Mouse (Mus musculus) fibroblast of lung, adult 2 months (primary cell): ENCODE measurements around the gene Spint2.

Source experiments
- DNase-seq: peaks from one replicate; pipeline ENCODE4 v3.0.0-alpha.2; 2011; ENCODE audit warnings: low read depth

The Spint2 gene

GRCm38 (mm10) chr7:29279261-29279660, 2.5 kb downstream of the Spint2 start:
- no peak for DNase-seq

DNA sequence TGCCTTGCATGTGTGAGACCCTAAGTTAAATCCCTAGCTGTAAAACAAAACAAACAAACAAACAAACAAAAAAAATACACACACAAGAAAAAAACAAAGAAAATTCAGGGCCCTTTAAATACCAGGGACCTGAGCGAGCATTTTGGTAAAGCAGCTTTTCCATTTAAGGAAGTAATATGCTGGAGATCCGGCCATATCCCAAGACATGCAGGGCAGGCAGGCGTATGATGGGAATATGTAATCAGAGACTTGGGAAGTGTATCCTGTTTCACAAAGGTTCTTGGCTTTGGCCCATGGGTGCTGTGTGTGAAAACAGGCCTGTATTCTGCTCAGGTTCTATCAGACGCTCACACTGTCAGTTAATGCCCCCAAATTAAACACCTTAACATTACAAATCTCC, 4.2 kb downstream of the Spint2 start:
- DNase-seq: no peak

- DNase-seq: no peak
These were observed 5.0 kb downstream of the Spint2 start for GRCm38 (mm10) chr7:29276715-29277114.

GRCm38 (mm10) chr7:29271687-29272465, 9.8 kb downstream of the Spint2 start:
- DNase-seq: no peak

DNA sequence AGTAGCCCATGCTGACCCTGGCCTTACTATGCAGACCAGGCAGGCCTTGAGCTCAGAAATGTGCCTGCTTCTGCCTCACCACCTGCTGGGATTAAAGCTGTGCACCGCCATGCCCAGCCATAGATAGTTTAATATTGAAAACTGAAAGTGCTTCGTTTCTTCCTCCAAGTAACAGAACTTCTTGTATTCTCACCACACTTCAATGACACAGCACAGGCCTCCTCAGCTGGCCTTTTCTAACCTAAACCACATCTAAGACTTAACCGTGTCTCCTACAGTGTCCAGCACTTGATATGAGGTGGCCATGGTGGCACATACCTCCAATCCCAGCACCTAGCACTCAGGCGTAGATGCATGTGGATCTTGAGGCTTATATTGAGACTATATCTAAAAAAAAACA, 11.3 kb downstream of the Spint2 start:
- no peak for DNase-seq

DNA sequence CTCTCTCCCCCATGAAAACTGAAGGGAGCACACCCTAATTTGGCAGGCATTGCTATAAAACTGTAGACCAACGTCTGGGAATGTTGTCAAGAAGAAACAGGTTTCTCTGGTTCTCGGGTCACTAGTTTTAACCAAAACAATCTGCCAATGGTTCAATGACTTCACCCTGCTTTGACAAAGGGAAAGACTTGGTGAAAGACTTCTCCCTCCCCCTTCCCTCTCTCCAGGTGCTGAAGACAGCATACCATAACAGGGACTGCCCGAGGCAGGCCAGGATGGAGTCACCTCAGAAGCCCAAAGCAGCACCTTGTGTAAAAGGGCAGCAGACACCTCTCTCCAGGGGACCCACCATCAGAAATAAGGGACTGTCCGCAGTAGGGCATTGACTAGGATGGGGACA, 14.8 kb downstream of the Spint2 start:
- DNase-seq: no peak

- no peak for DNase-seq
These were observed 16.1 kb downstream of the Spint2 start for GRCm38 (mm10) chr7:29265636-29266035.

DNA sequence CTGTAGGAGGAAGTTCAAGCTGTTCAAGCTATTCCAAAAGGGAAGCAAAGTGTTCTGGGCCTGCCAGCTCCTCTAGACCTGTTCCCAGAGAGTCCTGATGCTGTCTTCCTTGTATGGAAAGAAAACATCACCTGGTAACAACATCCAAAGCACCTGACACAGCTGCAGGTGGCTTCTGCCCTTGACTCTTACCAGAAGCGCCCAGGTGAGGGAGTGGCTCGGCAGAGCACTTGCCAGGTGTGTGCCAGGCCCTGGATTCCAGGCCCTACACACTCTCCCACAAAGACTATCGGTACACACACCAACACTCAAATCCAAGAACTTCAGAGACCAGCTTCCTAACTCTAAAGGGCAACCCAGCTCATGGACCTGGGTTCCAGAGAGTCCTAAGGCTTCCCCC, 17.9 kb downstream of the Spint2 start:
- no peak for DNase-seq

- no peak for DNase-seq
These were observed 19.6 kb downstream of the Spint2 start for GRCm38 (mm10) chr7:29262151-29262550.

GRCm38 (mm10) chr7:29259781-29260730, 21.7 kb downstream of the Spint2 start:
- no peak for DNase-seq

DNA sequence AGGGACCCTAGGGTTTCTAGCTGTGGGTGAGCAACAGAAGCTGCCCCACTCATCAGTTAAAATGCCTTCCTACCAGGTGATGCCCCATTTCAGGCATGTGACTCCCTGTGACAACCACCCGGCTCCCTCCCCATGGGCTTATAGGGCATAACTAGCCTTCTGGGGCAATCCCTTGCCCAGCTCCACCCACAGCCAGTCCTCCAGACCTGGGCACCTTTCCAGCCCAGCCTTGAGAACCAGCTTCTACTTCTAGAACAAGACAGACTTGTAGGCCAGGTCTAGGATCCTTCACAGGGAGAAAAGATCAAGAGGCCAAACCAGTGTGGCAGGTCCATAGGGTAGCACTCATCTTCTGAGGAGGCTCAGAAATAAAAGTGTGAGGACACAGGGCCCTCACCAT, 24.3 kb downstream of the Spint2 start:
- DNase-seq: no peak

- no peak for DNase-seq
These were observed 25.8 kb downstream of the Spint2 start for GRCm38 (mm10) chr7:29255875-29256274.

GRCm38 (mm10) chr7:29253842-29254241, 27.9 kb downstream of the Spint2 start:
- no peak for DNase-seq

GRCm38 (mm10) chr7:29251166-29251565, 30.5 kb downstream of the Spint2 start:
- no peak for DNase-seq

DNA sequence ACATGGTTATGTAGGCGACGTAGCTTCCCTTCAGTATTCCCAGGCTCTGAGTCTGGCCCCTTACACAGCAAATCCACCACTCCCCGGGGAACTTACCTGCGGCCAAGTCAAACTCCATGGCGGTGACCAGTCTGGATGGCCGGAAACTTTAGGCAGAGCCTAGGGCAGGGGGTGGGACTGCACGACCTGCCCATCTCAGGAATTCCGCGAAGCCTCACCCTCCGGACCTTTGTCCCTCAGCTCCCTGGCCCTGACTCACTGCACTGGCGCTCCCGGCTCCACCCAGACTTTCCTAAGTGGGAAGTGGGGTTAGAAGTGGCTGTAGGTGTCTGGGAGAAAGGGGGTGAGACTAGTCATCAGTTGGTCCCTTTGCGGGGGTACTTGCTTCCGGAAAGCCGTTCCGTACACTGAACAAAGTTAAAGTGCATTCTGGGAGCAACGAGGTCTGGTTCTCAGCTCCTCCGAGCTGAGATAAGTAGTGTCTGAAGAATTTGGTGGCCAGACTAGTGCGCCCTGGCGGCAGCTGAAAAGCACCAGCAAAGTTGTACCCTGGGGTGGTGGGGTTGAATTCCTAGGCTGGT, 33.4 kb downstream of the Spint2 start, which contains the start of gene 2200002D01Rik:
TSS of gene 2200002D01Rik (minus strand) at position 206 of the 581 bp plus-strand sequence.
- DNase-seq: no peak

DNA sequence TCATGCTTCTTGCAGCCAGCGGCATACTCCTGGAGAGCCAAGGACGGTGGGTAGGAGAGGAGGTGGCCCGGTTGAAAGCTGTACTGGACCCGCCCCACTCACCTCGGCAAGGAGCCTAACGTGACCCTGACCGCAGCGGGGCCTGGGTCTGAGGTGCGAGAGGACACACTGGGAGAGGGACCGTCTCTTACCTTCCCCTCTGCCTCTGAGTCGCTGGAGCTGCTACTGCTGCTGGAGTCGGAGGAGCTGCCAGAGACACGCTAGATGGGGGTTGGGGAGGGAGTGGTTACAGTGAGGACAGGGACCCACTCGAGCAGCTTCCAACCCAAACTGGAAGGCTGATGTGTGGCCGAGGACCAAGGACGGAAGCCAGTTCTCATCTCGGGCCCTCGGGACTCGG, 34.0 kb downstream of the Spint2 start:
- DNase-seq: no peak

DNA sequence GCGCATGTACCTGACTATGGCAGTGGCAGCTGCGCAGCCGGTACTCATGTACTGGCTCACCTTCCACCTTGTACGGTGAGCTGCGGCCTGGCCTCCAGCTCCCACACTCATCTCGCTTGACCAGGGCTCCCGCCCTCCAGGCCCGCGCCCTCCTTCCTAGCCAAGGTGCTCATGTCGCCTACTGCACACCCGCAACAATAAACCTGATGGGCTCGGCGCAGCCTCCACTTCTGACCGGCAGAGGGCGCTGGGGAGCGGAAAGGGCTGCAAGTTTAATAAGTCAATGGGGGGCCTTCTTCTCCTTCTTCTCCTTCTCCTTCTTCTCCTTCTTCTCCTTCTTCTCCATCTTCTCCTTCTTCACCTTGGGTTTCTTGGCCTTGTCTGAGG, 34.4 kb downstream of the Spint2 start:
- DNase-seq: no peak

DNA sequence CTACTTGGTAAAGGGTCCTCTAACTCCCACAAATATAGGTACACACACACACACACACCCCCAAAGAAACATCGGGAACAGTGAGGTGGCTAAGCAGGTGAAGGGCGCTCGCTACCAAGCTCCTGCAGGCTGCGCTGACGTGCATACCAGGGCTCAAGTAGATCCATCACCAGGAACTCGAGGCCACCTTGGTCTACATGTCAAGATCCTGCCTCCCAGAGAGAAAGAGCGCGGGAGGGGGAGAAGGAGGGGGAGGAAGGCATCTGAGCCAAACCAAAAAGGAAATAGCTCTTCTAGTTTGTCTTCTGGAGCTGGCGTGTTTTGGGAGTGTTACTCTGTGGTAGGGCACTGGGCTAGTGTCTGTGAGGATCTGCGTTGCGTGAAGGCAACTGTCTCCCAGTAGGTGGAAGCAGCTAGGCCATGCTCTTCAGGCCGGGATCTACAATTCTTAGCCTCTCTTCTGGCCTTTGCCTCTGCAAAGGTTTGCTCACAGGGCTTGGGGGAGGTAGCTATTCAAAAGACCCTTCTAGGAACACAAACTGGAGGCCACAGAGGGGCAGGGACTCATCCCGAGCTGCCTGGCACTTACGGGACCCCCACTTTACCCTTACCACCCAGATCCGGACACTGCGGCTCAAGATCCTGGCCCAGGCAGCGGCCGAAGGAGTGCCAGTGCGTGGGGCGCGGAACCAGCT, 34.9 kb downstream of the Spint2 start:
- no peak for DNase-seq

DNA sequence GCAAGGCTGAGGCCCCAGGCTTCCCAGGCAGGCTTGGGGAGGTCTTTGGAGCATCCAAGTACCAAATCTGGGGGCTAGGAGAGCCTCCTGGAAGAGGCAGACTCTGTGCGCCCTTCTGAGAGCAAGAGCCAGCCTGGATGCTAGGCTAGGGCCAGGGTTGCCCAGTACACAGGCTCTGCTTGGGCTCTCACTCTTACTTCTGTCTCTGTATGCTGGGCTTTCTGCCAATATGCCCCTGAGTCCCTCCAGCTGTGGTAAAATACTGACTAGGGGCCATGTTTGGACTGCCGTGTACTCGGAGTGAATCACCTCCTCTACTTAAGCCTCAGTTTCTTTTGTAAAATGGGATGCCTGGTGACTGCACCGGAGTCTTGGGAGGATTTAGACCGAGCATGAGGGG, 35.7 kb downstream of the Spint2 start:
- DNase-seq: no peak

GRCm38 (mm10) chr7:29244732-29245416, 36.8 kb downstream of the Spint2 start:
- no peak for DNase-seq
